Mouse (Mus musculus): ENCODE results near the gene Tnfrsf8. TPM values are rescaled to one million over a fixed set of nuclear protein-coding genes. Genes with fewer than 3 reads are reported as not detected.

Tnfrsf8 gene
- total RNA-seq, 2 experiments from 2014 or later, result 0.77 to 1.3 TPM

DNA sequence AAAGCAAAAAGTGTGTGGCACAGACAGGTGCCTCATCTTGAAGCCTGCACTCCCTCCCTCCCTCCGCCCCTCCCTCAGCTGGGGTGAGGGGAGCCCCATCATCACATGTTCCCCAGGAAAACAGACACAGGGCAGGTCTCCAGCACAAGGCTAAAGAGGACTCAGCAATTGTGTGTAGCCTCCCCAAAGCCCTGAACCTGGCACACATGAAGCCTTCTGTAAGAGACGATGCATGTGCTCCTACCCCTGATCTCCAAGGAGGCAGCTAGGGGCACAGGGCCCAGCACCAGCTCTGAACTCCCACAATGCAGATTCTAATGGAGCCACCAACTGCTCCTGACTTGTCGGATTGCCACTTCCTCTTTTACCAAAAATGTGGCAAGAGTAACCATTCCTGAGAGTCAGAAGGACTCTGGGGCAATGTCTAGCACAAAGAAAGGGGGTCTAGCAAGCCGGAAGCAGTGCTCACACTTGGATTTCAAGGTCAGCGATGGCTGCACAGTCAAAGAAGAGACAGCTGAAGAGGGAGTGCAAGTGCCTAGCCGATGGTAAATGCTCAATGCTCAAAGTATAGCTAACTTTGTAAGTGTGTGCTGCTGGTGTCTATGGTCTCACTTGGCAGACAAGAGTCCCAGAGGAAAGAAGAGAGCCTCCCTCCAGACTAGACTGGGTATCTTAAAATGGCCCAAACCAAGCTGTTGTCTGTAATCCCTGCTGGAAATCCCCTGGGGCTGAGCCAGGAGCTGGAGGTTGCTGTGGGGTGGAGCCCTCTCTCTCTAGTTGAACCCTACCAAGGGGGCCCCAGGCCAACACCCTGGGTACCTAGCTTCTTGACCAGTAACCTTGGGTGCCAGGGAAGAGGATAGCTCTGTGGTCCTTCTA, 38.4 kb downstream of the Tnfrsf8 start:
- intact Hi-C loops (cut with DNase I), result no loop called here
- DNase-seq (ENCODE audit: low spot score in 2 of 2), result no peak

GRCm38 (mm10) chr4:145274887-145275286, 40.1 kb downstream of the Tnfrsf8 start:
- no peak for DNase-seq (ENCODE audit: low spot score in 2 of 2)
- intact Hi-C loops (cut with DNase I), result no loop called here

DNA sequence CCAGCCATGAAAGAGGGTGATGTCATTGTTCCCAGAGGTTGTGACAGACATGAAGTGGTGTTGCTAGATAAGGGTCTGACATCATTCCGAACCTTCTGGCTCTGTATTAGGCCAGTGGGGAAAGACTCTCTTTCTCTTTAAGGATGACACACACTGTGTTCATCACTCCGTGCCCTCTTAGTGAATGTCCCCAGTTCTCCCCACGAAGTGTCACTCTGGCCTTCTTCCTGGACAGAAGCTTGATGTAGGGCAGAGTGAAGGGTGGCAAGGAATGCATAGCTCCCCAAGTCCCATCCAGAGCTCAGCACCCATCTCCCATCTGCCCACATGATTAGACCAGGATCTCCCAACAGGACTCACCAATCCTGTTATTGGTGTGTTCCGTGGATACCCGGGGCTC, 41.0 kb downstream of the Tnfrsf8 start:
- DNase-seq (ENCODE audit: low spot score in 2 of 2), result no peak
- intact Hi-C loops (cut with DNase I), result no loop called here

- no peak for DNase-seq (ENCODE audit: low spot score in 2 of 2)
- intact Hi-C loops (cut with DNase I), result no loop called here
Observed at GRCm38 (mm10) chr4:145272763-145273162, 42.2 kb downstream of the Tnfrsf8 start.

GRCm38 (mm10) chr4:145271634-145272033, 43.3 kb downstream of the Tnfrsf8 start:
- intact Hi-C loops (cut with DNase I), result no loop called here
- DNase-seq (ENCODE audit: low spot score in 2 of 2), result no peak

- DNase-seq (ENCODE audit: low spot score in 2 of 2), result no peak
- intact Hi-C loops (cut with DNase I), result no loop called here
Observed at GRCm38 (mm10) chr4:145270136-145270535, 44.8 kb downstream of the Tnfrsf8 start.

GRCm38 (mm10) chr4:145267631-145268110, 47.3 kb downstream of the Tnfrsf8 start:
- DNase-seq (ENCODE audit: low spot score in 2 of 2), result no peak
- intact Hi-C loops (cut with DNase I), result no loop called here

GRCm38 (mm10) chr4:145266505-145266904, 48.5 kb downstream of the Tnfrsf8 start:
- no peak for DNase-seq (ENCODE audit: low spot score in 2 of 2)
- intact Hi-C loops (cut with DNase I), result no loop called here

DNA sequence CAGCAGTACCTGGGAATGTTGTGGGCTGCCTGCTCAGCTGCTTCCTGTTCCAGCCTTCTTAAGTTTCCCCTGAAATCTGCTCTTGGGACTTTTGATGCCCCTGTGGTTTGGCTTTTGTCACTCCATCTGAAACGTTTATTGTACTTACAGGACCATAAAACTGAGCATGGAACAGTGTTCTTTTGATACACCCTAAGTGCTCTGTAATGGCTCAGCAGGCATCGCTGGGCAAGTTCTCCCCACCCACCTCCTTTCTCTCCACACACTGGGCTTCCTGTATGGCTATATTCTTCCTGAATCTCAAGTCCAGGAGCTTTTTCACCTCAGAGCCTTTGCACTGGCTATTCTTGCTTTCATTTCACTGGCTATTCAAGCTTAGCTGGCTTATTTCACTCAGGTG, 50.2 kb downstream of the Tnfrsf8 start:
- no peak for DNase-seq (ENCODE audit: low spot score in 2 of 2)
- intact Hi-C loops (cut with DNase I), result no loop called here

- intact Hi-C loops (cut with DNase I), result no loop called here
Observed at GRCm38 (mm10) chr4:145263583-145263982, 51.4 kb downstream of the Tnfrsf8 start.

GRCm38 (mm10) chr4:145260802-145261201, 54.2 kb downstream of the Tnfrsf8 start:
- no peak for DNase-seq (ENCODE audit: low spot score in 2 of 2)
- intact Hi-C loops (cut with DNase I), result no loop called here

More at GRCm38 (mm10) chr4:145263583-145263982, 51.4 kb downstream of the Tnfrsf8 start:
- DNase-seq (ENCODE audit: low spot score in 2 of 2), result no peak

DNA sequence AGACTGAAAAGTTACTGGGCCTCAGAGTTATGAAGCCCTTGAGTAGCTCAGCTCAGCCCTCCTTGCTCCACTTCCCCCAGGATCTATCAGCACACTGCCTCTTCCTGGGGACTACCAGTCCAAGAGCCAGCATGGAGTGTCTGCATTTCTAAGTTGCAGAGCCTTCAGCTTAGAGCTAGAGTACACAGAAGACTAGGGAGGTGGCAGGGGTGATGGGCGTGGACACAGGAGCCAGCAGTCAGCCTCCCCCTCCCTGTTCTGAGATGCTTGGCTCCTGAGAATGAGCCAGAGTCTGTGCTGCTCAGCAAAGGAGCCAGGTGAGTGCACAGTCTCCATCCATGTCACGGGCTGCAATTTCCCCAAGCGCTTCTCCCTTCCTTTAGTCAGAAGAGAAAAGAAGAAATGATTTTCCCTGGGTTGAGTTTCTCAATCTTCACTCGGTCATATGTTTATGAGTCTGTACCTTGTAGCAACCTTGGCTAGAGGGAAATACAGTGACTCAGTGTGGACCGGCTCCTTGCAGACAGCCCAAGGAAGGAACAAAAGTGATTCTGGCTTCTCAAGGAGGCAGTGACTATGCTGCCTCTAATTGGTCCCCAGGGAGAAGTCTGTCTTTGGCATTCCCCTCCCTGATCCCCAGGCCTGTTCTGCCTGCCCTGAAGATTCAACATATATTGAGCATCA, 57.1 kb downstream of the Tnfrsf8 start:
- DNase-seq (ENCODE audit: low spot score in 2 of 2), result no peak
- intact Hi-C loops (cut with DNase I), result no loop called here

DNA sequence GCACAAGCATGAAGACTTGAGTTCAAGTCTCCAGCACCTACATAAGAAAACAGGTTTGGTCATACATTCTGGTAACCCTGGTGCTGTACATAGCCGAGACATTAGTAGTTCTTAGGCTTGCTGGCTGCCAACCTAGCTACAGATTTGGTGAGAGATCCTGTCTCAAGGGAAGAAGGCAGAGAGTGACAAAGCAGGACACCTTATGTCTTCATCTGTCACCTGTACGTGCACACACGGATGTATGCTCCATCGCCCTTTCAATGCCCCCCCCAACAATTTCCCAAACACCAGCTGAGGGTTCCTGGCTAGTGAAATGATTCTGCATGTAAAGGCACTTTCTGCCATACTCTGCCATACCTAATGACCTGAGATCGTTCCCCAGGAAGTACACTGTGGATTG, 58.8 kb downstream of the Tnfrsf8 start:
- DNase-seq (ENCODE audit: low spot score in 2 of 2), result no peak
- intact Hi-C loops (cut with DNase I), result no loop called here

- DNase-seq (ENCODE audit: low spot score in 2 of 2), result no peak
- intact Hi-C loops (cut with DNase I), result no loop called here
Observed at GRCm38 (mm10) chr4:145254418-145254817, 60.5 kb downstream of the Tnfrsf8 start.

- intact Hi-C loops (cut with DNase I), result no loop called here
- DNase-seq (ENCODE audit: low spot score in 2 of 2), result no peak
Observed at GRCm38 (mm10) chr4:145252611-145253010, 62.4 kb downstream of the Tnfrsf8 start.

- DNase-seq (ENCODE audit: low spot score in 2 of 2), result no peak
- intact Hi-C loops (cut with DNase I), result no loop called here
Observed at GRCm38 (mm10) chr4:145251546-145251945, 63.4 kb downstream of the Tnfrsf8 start.

DNA sequence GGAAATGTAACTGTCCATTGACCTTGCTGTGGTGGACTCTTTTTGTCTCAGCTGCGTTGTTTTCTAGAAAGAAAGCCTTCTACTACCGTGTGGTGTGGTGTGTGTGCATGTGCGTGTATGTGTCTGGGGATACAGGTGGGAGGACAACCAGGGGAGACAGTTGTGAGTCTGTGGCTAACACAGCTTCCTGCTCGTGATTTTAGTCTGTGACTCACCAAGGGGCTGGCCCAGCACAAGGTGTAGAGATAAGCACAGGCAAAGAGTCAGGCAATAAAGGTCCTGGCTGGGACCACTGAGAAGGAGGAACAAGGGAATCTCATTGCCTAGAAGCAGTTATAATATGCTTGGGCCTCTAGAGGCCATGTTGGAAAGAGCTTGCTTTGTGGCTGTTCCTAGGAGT, 65.0 kb downstream of the Tnfrsf8 start:
- DNase-seq (ENCODE audit: low spot score in 2 of 2), result no peak

DNA sequence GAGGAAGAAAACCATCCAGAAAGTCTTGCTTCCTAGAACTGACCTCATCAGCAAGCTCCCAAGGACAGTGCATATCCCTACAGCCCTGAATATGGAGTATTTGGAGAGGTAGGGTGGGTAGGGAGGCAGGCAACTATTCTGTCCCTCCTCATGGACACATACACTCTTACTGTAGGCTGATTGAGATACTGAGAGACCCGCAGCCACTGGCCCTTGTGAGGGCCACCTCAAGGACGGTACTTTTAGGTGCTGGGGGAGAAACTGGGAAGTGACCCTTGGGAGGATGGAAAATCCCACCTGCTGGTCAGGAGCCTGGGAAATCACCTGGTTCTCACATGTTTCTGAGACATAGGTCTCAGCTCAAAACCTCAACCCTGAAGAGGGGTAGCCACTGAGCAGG, 67.4 kb downstream of the Tnfrsf8 start:
- DNase-seq (ENCODE audit: low spot score in 2 of 2), result no peak
- intact Hi-C loops (cut with DNase I), result no loop called here

More for the DNA sequence above, 65.0 kb downstream of the Tnfrsf8 start:
- intact Hi-C loops (cut with DNase I), result no loop called here

DNA sequence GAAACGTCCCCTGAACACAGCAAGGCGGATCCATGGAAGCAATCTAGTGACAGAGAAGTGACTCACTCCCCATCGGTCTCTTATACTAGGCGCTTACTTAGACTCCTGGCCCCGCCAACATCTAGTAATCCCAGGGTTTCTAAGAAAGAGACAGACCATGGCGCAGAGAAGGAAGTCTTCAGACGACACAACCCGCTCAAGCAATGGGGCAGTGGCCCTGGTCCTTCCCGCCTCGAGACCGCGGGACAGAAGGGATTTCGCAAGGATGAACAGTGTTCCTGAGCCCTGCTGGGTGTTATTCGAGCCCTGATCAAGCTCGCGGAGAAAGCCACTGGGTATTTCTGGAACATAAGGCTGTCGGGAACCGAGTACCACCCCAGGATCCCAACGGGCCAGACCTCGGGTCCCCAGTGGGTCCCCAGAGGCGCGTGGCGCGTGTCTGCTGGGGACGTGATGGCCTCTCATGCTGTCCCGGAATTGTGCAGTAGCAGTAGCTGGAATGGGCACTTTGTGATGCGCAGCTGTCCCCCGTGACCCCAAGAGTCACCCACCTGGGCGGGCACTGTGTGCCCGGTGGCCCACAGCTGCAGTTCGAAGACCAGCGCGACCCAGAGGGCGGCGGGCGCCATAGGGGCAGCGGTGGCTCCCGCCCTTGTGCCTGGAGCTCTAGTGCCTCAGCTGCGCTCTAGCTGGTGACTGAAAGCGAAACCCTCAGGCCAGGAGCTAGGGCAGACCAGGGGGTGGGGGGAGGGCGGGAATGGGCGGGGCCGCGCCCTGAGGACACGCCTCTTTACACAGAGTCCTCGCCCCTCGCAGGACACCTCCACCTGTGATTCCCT, 68.6 kb downstream of the Tnfrsf8 start, which contains the start of gene Tnfrsf1b:
Gene Tnfrsf1b, minus strand, starts transcription at position 698 of the 839 bp plus-strand sequence.
- intact Hi-C loops (cut with DNase I), result no loop called here
- no peak for DNase-seq (ENCODE audit: low spot score in 2 of 2)

- no peak for DNase-seq (ENCODE audit: low spot score in 2 of 2)
- intact Hi-C loops (cut with DNase I), result no loop called here
Observed at GRCm38 (mm10) chr4:145245581-145245980, 69.4 kb downstream of the Tnfrsf8 start.

Data from left cerebral cortex, postnatal 36 days (tissue).